In the genomic region with DNA sequence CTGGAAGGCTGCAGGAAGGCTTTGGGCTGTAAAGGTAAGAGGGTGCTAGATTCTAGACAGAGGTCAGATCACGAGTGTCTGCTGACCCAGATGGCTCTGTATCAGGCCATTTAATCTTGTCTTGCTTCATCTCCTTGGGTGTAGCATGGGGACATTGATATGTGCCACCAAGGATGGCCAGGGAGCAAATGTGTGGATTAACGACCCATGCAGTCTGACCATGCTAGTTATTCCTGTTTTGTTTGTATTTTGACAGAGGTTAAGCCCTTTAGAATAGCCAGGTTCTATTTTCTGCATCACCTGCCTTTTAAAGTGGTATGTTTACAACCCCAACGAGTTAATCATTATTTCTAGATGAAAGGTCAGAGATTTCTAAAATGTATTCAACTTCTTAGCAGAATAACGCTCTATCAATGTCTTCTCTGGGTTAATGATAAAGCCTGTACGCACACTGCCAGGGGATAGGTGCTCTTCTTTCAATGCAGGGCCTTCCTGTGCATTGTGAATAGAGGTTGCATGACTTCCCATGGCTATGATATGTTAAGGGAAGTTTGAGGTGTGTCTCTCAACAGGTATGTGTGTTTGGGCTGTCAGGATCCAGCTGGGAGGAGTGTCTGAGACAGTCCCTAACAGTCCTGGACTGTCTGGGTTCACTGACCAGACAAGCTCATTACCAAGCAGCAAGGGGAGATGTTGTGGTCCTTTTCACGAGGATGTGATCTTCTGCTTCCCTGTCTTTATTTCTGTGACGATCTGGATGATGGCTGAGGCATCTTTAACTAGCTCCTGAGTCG, we compare ENCODE assay signal across 18 mouse cellular contexts.
A peak's percentile ranks its signal among the peaks of the same experiment; 100 is the strongest.
DNase-seq lines count a peak whose midpoint lies in the region; ATAC-seq and TF ChIP-seq lines count a peak whose summit lies in the region.
"Had no signal": no experiment of that assay in that cellular context is flagged by ENCODE, and none has a peak within 500 bp of the region (broad histone marks: within the 10 kb centered on the region; RNA-seq: fewer than 3 reads in every experiment).

No protein-coding gene starts in this region.

- no peak overlapping the region for H3K4me2 ChIP-seq in liver, embryonic 15.5 days
- no peak overlapping the region for H3K4me2 ChIP-seq in liver, embryonic 12.5 days
- H3K4me2 ChIP-seq in kidney, postnatal 0 days (ENCODE audit: low read length) = no peak overlapping the region
- H3K4me2 ChIP-seq: heart, embryonic 11.5 days; hindbrain, embryonic 14.5 days; limb, embryonic 12.5 days had no signal

- H3K4me3 ChIP-seq in liver, embryonic 15.5 days (replicated peaks) = no peak overlapping the region
- H3K4me3 ChIP-seq in liver, embryonic 12.5 days = no peak overlapping the region
- no peak overlapping the region for H3K4me3 ChIP-seq in kidney, postnatal 0 days (replicated peaks; ENCODE audit: low read depth, low read length)
- H3K4me3 ChIP-seq: forebrain, embryonic 10.5 days; limb, embryonic 12.5 days had no signal

- no peaks in the 10 kb centered on the region for H3K36me3 ChIP-seq in liver, embryonic 15.5 days (replicated peaks)
- H3K36me3 ChIP-seq in liver, embryonic 12.5 days = no peaks in the 10 kb centered on the region
- H3K36me3 ChIP-seq in kidney, postnatal 0 days (ENCODE audit: insufficient read depth, low read length) = no peaks in the 10 kb centered on the region
- H3K36me3 ChIP-seq: forebrain, embryonic 10.5 days; limb, embryonic 12.5 days had no signal

- WGBS in liver, embryonic 15.5 days (ENCODE audit: insufficient replicate concordance) = 55% methylated on average over 8 of the region's 8 CpGs
- 57% methylated on average over 8 of the region's 8 CpGs for WGBS in liver, embryonic 12.5 days (ENCODE audit: insufficient replicate concordance)
- 44% methylated on average over 8 of the region's 8 CpGs for WGBS in kidney, postnatal 0 days

- peak; percentile 31; the same call in 1 of the 2 replicates for ATAC-seq in liver, embryonic 15.5 days (ENCODE audit: insufficient read depth)
- no peak for ATAC-seq in liver, embryonic 12.5 days
- peak; percentile 59; the same call in 1 of the 2 replicates for ATAC-seq in kidney, postnatal 0 days (replicated peaks; ENCODE audit: low FRiP score, low read depth)
- ATAC-seq: forebrain, postnatal 0 days had no signal

- H3K27me3 ChIP-seq in liver, embryonic 15.5 days = no peaks in the 10 kb centered on the region
- H3K27me3 ChIP-seq in liver, embryonic 12.5 days (replicated peaks) = no peaks in the 10 kb centered on the region
- no peaks in the 10 kb centered on the region for H3K27me3 ChIP-seq in kidney, postnatal 0 days (ENCODE audit: insufficient read depth, low read length)
- H3K27me3 ChIP-seq: CH12.LX; limb, embryonic 12.5 days had no signal

- H3K27ac ChIP-seq in liver, embryonic 15.5 days (replicated peaks) = no peak overlapping the region
- H3K27ac ChIP-seq in liver, embryonic 12.5 days = no peak overlapping the region
- H3K27ac ChIP-seq in kidney, postnatal 0 days = peak overlapping the region; percentile 66
- H3K27ac ChIP-seq: forebrain, embryonic 10.5 days; hindbrain, embryonic 14.5 days; limb, embryonic 12.5 days had no signal

- H3K9me3 ChIP-seq in liver, embryonic 15.5 days (replicated peaks) = no peaks in the 10 kb centered on the region
- H3K9me3 ChIP-seq in liver, embryonic 12.5 days (replicated peaks) = no peaks in the 10 kb centered on the region
- no peaks in the 10 kb centered on the region for H3K9me3 ChIP-seq in kidney, postnatal 0 days (replicated peaks; ENCODE audit: low read length)
- H3K9me3 ChIP-seq: forebrain, embryonic 10.5 days; limb, embryonic 12.5 days had no signal

- peak; percentile 52 for DNase-seq in kidney, adult 18-20 months
- peak; percentile 36 for DNase-seq in kidney, postnatal 0 days (ENCODE audit: low spot score)
- peak; percentile 24 for DNase-seq in yolk sac, embryonic 10.5 days (ENCODE audit: low spot score)
- no peak for DNase-seq in lung, postnatal 25 days (ENCODE audit: low spot score)
- no peak for DNase-seq in ovary, postnatal 10 days (ENCODE audit: low spot score)
- DNase-seq: adrenal gland, postnatal 25 days; cerebellum, adult 18-20 months; forebrain, postnatal 0 days; lung, adult 2 months; lung, postnatal 36 days; thymus, postnatal 4 days had no signal

- H3K4me1 ChIP-seq in liver, embryonic 15.5 days (replicated peaks) = peaks cover 2% of the 10 kb centered on the region; the same call in 1 of the 2 replicates
- peaks cover 6% of the 10 kb centered on the region for H3K4me1 ChIP-seq in liver, embryonic 12.5 days
- peaks cover 3% of the 10 kb centered on the region; the same call in 1 of the 2 replicates for H3K4me1 ChIP-seq in kidney, postnatal 0 days (replicated peaks; ENCODE audit: insufficient read depth, low read length)
- H3K4me1 ChIP-seq: forebrain, embryonic 10.5 days; limb, embryonic 12.5 days had no signal

- no peak overlapping the region for H3K9ac ChIP-seq in liver, embryonic 15.5 days
- no peak overlapping the region for H3K9ac ChIP-seq in liver, embryonic 12.5 days
- no peak overlapping the region for H3K9ac ChIP-seq in kidney, postnatal 0 days (ENCODE audit: low read depth, low read length)
- H3K9ac ChIP-seq: forebrain, postnatal 0 days; hindbrain, embryonic 14.5 days; limb, embryonic 12.5 days had no signal

- no peak for TF ChIP-seq CTCF in kidney, postnatal 0 days (IDR thresholded peaks at IDR 0.05; ENCODE audit: low read depth)

Comparison
In these comparisons a context has a peak if more than half of its experiments do, and no peak if none do; other contexts are left out.
1. DNase-seq: peak in kidney, adult 18-20 months (single experiment), kidney, postnatal 0 days (single experiment) and yolk sac, embryonic 10.5 days (single experiment); none in lung, postnatal 25 days (single experiment) and ovary, postnatal 10 days (single experiment).